Mouse (Mus musculus) forebrain, embryonic 14.5 days (tissue): ENCODE data around the gene Grip1. TPM values are rescaled to one million over a fixed set of nuclear protein-coding genes. Genes with fewer than 3 reads are reported as not detected.

ENCODE experiments used
- ATAC-seq: fragments of 200-750 bp; cut with Nextera tagmentation; 2 replicates; pipeline ENCODE4 v1.8.0; 2017; ENCODE audit warnings: mild to moderate bottlenecking, moderate library complexity
- DNase-seq: peaks from one replicate; pipeline ENCODE4 v3.0.0-alpha.2; 2015; ENCODE audit warnings: low spot score
- H3K27ac ChIP-seq: fragments of 300-500 bp; sonication (generic); 2 replicates; pipeline ENCODE4 v1.5.1; 2014; ENCODE audit warnings: low read depth, mild to moderate bottlenecking, control low read depth, low read length, moderate library complexity
- H3K27me3 ChIP-seq: fragments of 300-500 bp; sonication (generic); replicated peaks from 2 replicates; pipeline ENCODE4 v1.6.1; 2014; ENCODE audit warnings: low read length, control low read depth, mixed read lengths; ENCODE audit not compliant: control insufficient read depth, insufficient read depth
- H3K36me3 ChIP-seq: fragments of 300-500 bp; sonication (generic); 2 replicates; pipeline ENCODE4 v1.6.1; 2014; ENCODE audit warnings: low read length, control low read depth; ENCODE audit not compliant: control insufficient read depth, insufficient read depth
- H3K4me1 ChIP-seq: fragments of 300-500 bp; sonication (generic); 2 replicates; pipeline ENCODE4 v1.6.1; 2014; ENCODE audit warnings: antibody characterized with exemption, low read length, control low read depth; ENCODE audit not compliant: control insufficient read depth, insufficient read depth
- H3K4me2 ChIP-seq: fragments of 300-500 bp; sonication (generic); 2 replicates; pipeline ENCODE4 v1.6.1; 2014; ENCODE audit warnings: mild to moderate bottlenecking, control low read depth, low read length
- H3K4me3 ChIP-seq: fragments of 300-500 bp; sonication (generic); 2 replicates; pipeline ENCODE4 v1.5.1; 2014; ENCODE audit warnings: low read depth, low read length, control low read depth
- H3K9ac ChIP-seq: fragments of 300-500 bp; sonication (generic); 2 replicates; pipeline ENCODE4 v1.6.1; 2014; ENCODE audit warnings: mild to moderate bottlenecking, low read length, control low read depth, moderate library complexity
- H3K9me3 ChIP-seq: fragments of 300-500 bp; sonication (generic); replicated peaks from 2 replicates; pipeline ENCODE4 v1.6.1; 2016; ENCODE audit warnings: low read length, control low read depth, mixed read lengths; ENCODE audit not compliant: control insufficient read depth
- WGBS: fragments of 180-500 bp; shearing (Covaris S2); extraction: QIAGEN DNeasy Blood & Tissue Kit; methylation state at CpG from one replicate; pipeline ENCODE4 v1.1.7; 2014; 5-methylcytosine and 5-hydroxymethylcytosine counted together
- polyA plus RNA-seq: library from polyadenylated mRNA; unstranded; fragments of >200 nt; fragmentation: Nextera tagmentation; extraction: Ambion mirVana; gene quantifications from 2 replicates; pipeline ENCODE4 v1.2.1, GENCODE M21; 2014

The Grip1 gene
- polyA plus RNA-seq, 1 experiment from 2014 or later, result 15.0 TPM

- Histone ChIP-seq H3K4me1 (peaks cover 14% of the 10 kb centered on the region), H3K4me3 (no peak overlapping the region), H3K9me3 (no peaks in the 10 kb centered on the region), H3K27me3 (no peaks in the 10 kb centered on the region), H3K27ac (peak overlapping the region; percentile 57; the same call in 1 of the 2 replicates), H3K36me3 (no peaks in the 10 kb centered on the region), H3K4me2 (no peak overlapping the region), H3K9ac (0 out of 2 replicates have a peak overlapping the region, but pooled peaks have one; percentile 14)
- DNase-seq (peak; percentile 69), ATAC-seq (peak; percentile 79)
- 7% methylated on average over 3 of the region's 3 CpGs for WGBS
These were observed 230.8 kb downstream of the Grip1 start for GRCm38 (mm10) chr10:119684377-119684826.

GRCm38 (mm10) chr10:119691358-119692083 lies 237.9 kb downstream of the Grip1 start:
- WGBS, result 1% methylated on average over 16 of the region's 16 CpGs
- DNase-seq (peak; percentile 93), ATAC-seq (peak; percentile 93)
- Histone ChIP-seq H3K4me1 (peaks cover 12% of the 10 kb centered on the region), H3K27ac (peak overlapping the region; percentile 88), H3K4me3 (peak overlapping the region; percentile 55), H3K9ac (peak overlapping the region; percentile 70), H3K4me2 (peak overlapping the region; percentile 93), H3K9me3 (no peaks in the 10 kb centered on the region), H3K36me3 (no peaks in the 10 kb centered on the region), H3K27me3 (no peaks in the 10 kb centered on the region)

GRCm38 (mm10) chr10:119692284-119692890 lies 238.8 kb downstream of the Grip1 start:
- ATAC-seq, result peak; percentile 49

GRCm38 (mm10) chr10:119693400-119693799 lies 239.8 kb downstream of the Grip1 start:
- WGBS, result 29% methylated on average over 5 of the region's 5 CpGs
- ATAC-seq (no peak), DNase-seq (peak; percentile 43)
- no peaks in the 10 kb centered on the region for H3K27me3 ChIP-seq
- H3K27ac ChIP-seq, result no peak overlapping the region
- H3K9ac ChIP-seq, result peak overlapping the region; percentile 70; the same call in 1 of the 2 replicates
- H3K4me1 ChIP-seq, result peaks cover 10% of the 10 kb centered on the region
- H3K36me3 ChIP-seq, result no peaks in the 10 kb centered on the region
- peak overlapping the region; percentile 55; the same call in 1 of the 2 replicates for H3K4me3 ChIP-seq
- H3K4me2 ChIP-seq, result peak overlapping the region; percentile 93
- H3K9me3 ChIP-seq, result no peaks in the 10 kb centered on the region

More at GRCm38 (mm10) chr10:119692284-119692890, 238.8 kb downstream of the Grip1 start:
- Histone ChIP-seq H3K27me3 (no peaks in the 10 kb centered on the region), H3K4me1 (peaks cover 12% of the 10 kb centered on the region), H3K27ac (peak overlapping the region; percentile 88), H3K9me3 (no peaks in the 10 kb centered on the region), H3K4me3 (peak overlapping the region; percentile 55), H3K4me2 (peak overlapping the region; percentile 93), H3K36me3 (no peaks in the 10 kb centered on the region), H3K9ac (peak overlapping the region; percentile 70)
- WGBS, result 2% methylated on average over 26 of the region's 26 CpGs
- peak; percentile 47 for DNase-seq

- Histone ChIP-seq H3K9me3 (no peaks in the 10 kb centered on the region), H3K4me1 (peaks cover 3% of the 10 kb centered on the region), H3K4me3 (no peak overlapping the region), H3K27ac (no peak overlapping the region), H3K36me3 (no peaks in the 10 kb centered on the region), H3K4me2 (no peak overlapping the region), H3K9ac (no peak overlapping the region), H3K27me3 (no peaks in the 10 kb centered on the region)
- 81% methylated on average over 9 of the region's 9 CpGs for WGBS
- no peak for DNase-seq
- no peak for ATAC-seq
These were observed 243.7 kb downstream of the Grip1 start for GRCm38 (mm10) chr10:119697257-119697798.

GRCm38 (mm10) chr10:119705348-119705747 lies 251.7 kb downstream of the Grip1 start:
- WGBS, result 64% methylated on average over 4 of the region's 4 CpGs
- H3K9ac ChIP-seq, result no peak overlapping the region
- no peak overlapping the region for H3K27ac ChIP-seq
- no peak overlapping the region for H3K4me3 ChIP-seq
- ATAC-seq (no peak), DNase-seq (no peak)
- H3K4me2 ChIP-seq, result no peak overlapping the region
- no peaks in the 10 kb centered on the region for H3K27me3 ChIP-seq
- H3K36me3 ChIP-seq, result no peaks in the 10 kb centered on the region
- H3K9me3 ChIP-seq, result no peaks in the 10 kb centered on the region
- H3K4me1 ChIP-seq, result no peaks in the 10 kb centered on the region

GRCm38 (mm10) chr10:119706281-119706680 lies 252.7 kb downstream of the Grip1 start:
- DNase-seq (no peak), ATAC-seq (no peak)
- Histone ChIP-seq H3K4me1 (no peaks in the 10 kb centered on the region), H3K9ac (no peak overlapping the region), H3K9me3 (no peaks in the 10 kb centered on the region), H3K36me3 (no peaks in the 10 kb centered on the region), H3K27ac (no peak overlapping the region), H3K4me2 (no peak overlapping the region), H3K4me3 (no peak overlapping the region), H3K27me3 (no peaks in the 10 kb centered on the region)
- 96% methylated on average over 4 of the region's 4 CpGs for WGBS

GRCm38 (mm10) chr10:119706983-119707382 lies 253.4 kb downstream of the Grip1 start:
- Histone ChIP-seq H3K36me3 (no peaks in the 10 kb centered on the region), H3K9ac (no peak overlapping the region), H3K4me3 (no peak overlapping the region), H3K9me3 (no peaks in the 10 kb centered on the region), H3K27ac (no peak overlapping the region), H3K4me1 (no peaks in the 10 kb centered on the region), H3K27me3 (no peaks in the 10 kb centered on the region), H3K4me2 (no peak overlapping the region)
- ATAC-seq, result no peak
- 73% methylated on average over 10 of the region's 10 CpGs for WGBS
- DNase-seq, result peak; percentile 62
